Mouse (Mus musculus) lung, embryonic 16.5 days (tissue): ENCODE data around the gene Myh2. TPM values are rescaled to one million over a fixed set of nuclear protein-coding genes. Genes with fewer than 3 reads are reported as not detected.

ENCODE experiments used
- ATAC-seq: fragments of 200-750 bp; cut with Nextera tagmentation; 2 replicates; pipeline ENCODE4 v1.8.0; 2017; ENCODE audit warnings: low read depth, mild to moderate bottlenecking, moderate library complexity
- H3K27ac ChIP-seq: fragments of 300-500 bp; sonication (generic); 2 replicates; pipeline ENCODE4 v1.5.1; 2014; ENCODE audit warnings: mild to moderate bottlenecking, control low read depth, low read length
- H3K27me3 ChIP-seq: fragments of 300-500 bp; sonication (generic); 2 replicates; pipeline ENCODE4 v1.6.1; 2014; ENCODE audit warnings: low read depth, low read length, mixed read lengths; ENCODE audit not compliant: control insufficient read depth, insufficient read depth
- H3K36me3 ChIP-seq: fragments of 300-500 bp; sonication (generic); 2 replicates; pipeline ENCODE4 v1.6.1; 2014; ENCODE audit warnings: low read length; ENCODE audit not compliant: control insufficient read depth, insufficient read depth
- H3K4me1 ChIP-seq: fragments of 300-500 bp; sonication (generic); replicated peaks from 2 replicates; pipeline ENCODE4 v1.6.1; 2014; ENCODE audit warnings: low read length, mixed read lengths; ENCODE audit not compliant: control insufficient read depth, insufficient read depth
- H3K4me2 ChIP-seq: fragments of 300-500 bp; sonication (generic); 2 replicates; pipeline ENCODE4 v1.6.1; 2014; ENCODE audit warnings: low read depth, low read length, control low read depth
- H3K4me3 ChIP-seq: fragments of 300-500 bp; sonication (generic); 2 replicates; pipeline ENCODE4 v1.5.1; 2014; ENCODE audit warnings: mild to moderate bottlenecking, low read length, control low read depth
- H3K9ac ChIP-seq: fragments of 300-500 bp; sonication (generic); 2 replicates; pipeline ENCODE4 v1.6.1; 2014; ENCODE audit warnings: low read length, control low read depth
- H3K9me3 ChIP-seq: fragments of 300-500 bp; sonication (generic); 2 replicates; pipeline ENCODE4 v1.6.1; 2016; ENCODE audit warnings: low read length; ENCODE audit not compliant: control insufficient read depth
- WGBS: fragments of 180-500 bp; shearing (Covaris S2); extraction: QIAGEN DNeasy Blood & Tissue Kit; methylation state at CpG from one replicate; pipeline ENCODE4 v1.1.7; 2014; 5-methylcytosine and 5-hydroxymethylcytosine counted together
- polyA plus RNA-seq: library from polyadenylated mRNA; unstranded; fragments of >200 nt; fragmentation: Nextera tagmentation; extraction: Ambion mirVana; gene quantifications from 2 replicates; pipeline ENCODE4 v1.2.1, GENCODE M21; 2015

The Myh2 gene
- polyA plus RNA-seq, 1 experiment from 2014 or later = not detected

- H3K4me1 ChIP-seq = no peaks in the 10 kb centered on the region
- H3K27ac ChIP-seq = no peak overlapping the region
- no peak for ATAC-seq
- H3K9me3 ChIP-seq = no peaks in the 10 kb centered on the region
- H3K9ac ChIP-seq = no peak overlapping the region
- no peak overlapping the region for H3K4me3 ChIP-seq
- no peaks in the 10 kb centered on the region for H3K27me3 ChIP-seq
- 72% methylated on average over 3 of the region's 3 CpGs for WGBS
- no peaks in the 10 kb centered on the region for H3K36me3 ChIP-seq
- no peak overlapping the region for H3K4me2 ChIP-seq
These were observed 19.7 kb upstream of the Myh2 start for GRCm38 (mm10) chr11:67151159-67151558.

GRCm38 (mm10) chr11:67151651-67152630 lies 18.9 kb upstream of the Myh2 start:
- WGBS = 84% methylated on average over 16 of the region's 16 CpGs
- Histone ChIP-seq H3K4me2 (no peak overlapping the region), H3K27ac (no peak overlapping the region), H3K9ac (no peak overlapping the region), H3K9me3 (no peaks in the 10 kb centered on the region), H3K4me1 (no peaks in the 10 kb centered on the region), H3K4me3 (no peak overlapping the region), H3K27me3 (no peaks in the 10 kb centered on the region), H3K36me3 (no peaks in the 10 kb centered on the region)
- no peak for ATAC-seq

GRCm38 (mm10) chr11:67153123-67153522 lies 17.7 kb upstream of the Myh2 start:
- H3K9me3 ChIP-seq = no peaks in the 10 kb centered on the region
- ATAC-seq = no peak
- H3K4me2 ChIP-seq = no peak overlapping the region
- no peaks in the 10 kb centered on the region for H3K36me3 ChIP-seq
- H3K4me1 ChIP-seq = no peaks in the 10 kb centered on the region
- no peak overlapping the region for H3K27ac ChIP-seq
- no peak overlapping the region for H3K9ac ChIP-seq
- 3% methylated on average over 1 of the region's 1 CpGs for WGBS
- no peaks in the 10 kb centered on the region for H3K27me3 ChIP-seq
- no peak overlapping the region for H3K4me3 ChIP-seq

- Histone ChIP-seq H3K4me3 (no peak overlapping the region), H3K9me3 (no peaks in the 10 kb centered on the region), H3K9ac (no peak overlapping the region), H3K27ac (no peak overlapping the region), H3K27me3 (no peaks in the 10 kb centered on the region), H3K4me2 (no peak overlapping the region), H3K36me3 (no peaks in the 10 kb centered on the region), H3K4me1 (no peaks in the 10 kb centered on the region)
- WGBS = 59% methylated on average over 1 of the region's 1 CpGs
- ATAC-seq = no peak
These were observed 17.0 kb upstream of the Myh2 start for GRCm38 (mm10) chr11:67153843-67154242.

GRCm38 (mm10) chr11:67155650-67156049 lies 15.2 kb upstream of the Myh2 start:
- H3K36me3 ChIP-seq = no peaks in the 10 kb centered on the region
- no peaks in the 10 kb centered on the region for H3K9me3 ChIP-seq
- H3K4me3 ChIP-seq = no peak overlapping the region
- H3K4me1 ChIP-seq = no peaks in the 10 kb centered on the region
- no peak overlapping the region for H3K4me2 ChIP-seq
- WGBS = 83% methylated on average over 2 of the region's 2 CpGs
- no peak overlapping the region for H3K9ac ChIP-seq
- ATAC-seq = no peak
- no peak overlapping the region for H3K27ac ChIP-seq
- no peaks in the 10 kb centered on the region for H3K27me3 ChIP-seq

GRCm38 (mm10) chr11:67160131-67160530 lies 10.7 kb upstream of the Myh2 start:
- no peak overlapping the region for H3K4me2 ChIP-seq
- 85% methylated on average over 3 of the region's 3 CpGs for WGBS
- no peaks in the 10 kb centered on the region for H3K4me1 ChIP-seq
- H3K9ac ChIP-seq = no peak overlapping the region
- no peak for ATAC-seq
- no peaks in the 10 kb centered on the region for H3K27me3 ChIP-seq
- H3K9me3 ChIP-seq = no peaks in the 10 kb centered on the region
- no peak overlapping the region for H3K4me3 ChIP-seq
- no peaks in the 10 kb centered on the region for H3K36me3 ChIP-seq
- H3K27ac ChIP-seq = no peak overlapping the region

- no peak overlapping the region for H3K9ac ChIP-seq
These were observed 7.1 kb upstream of the Myh2 start for GRCm38 (mm10) chr11:67163701-67164100.

GRCm38 (mm10) chr11:67164851-67165250 lies 6.0 kb upstream of the Myh2 start:
- Histone ChIP-seq H3K9me3 (no peaks in the 10 kb centered on the region), H3K4me2 (no peak overlapping the region), H3K4me3 (no peak overlapping the region), H3K9ac (no peak overlapping the region), H3K27me3 (no peaks in the 10 kb centered on the region), H3K27ac (no peak overlapping the region), H3K4me1 (no peaks in the 10 kb centered on the region), H3K36me3 (no peaks in the 10 kb centered on the region)
- ATAC-seq = no peak
- WGBS = 57% methylated on average over 5 of the region's 5 CpGs

More at GRCm38 (mm10) chr11:67163701-67164100, 7.1 kb upstream of the Myh2 start:
- H3K27me3 ChIP-seq = no peaks in the 10 kb centered on the region
- no peak overlapping the region for H3K4me3 ChIP-seq
- H3K36me3 ChIP-seq = no peaks in the 10 kb centered on the region
- no peak overlapping the region for H3K27ac ChIP-seq
- no peaks in the 10 kb centered on the region for H3K4me1 ChIP-seq
- WGBS = 71% methylated on average over 4 of the region's 4 CpGs
- ATAC-seq = no peak
- no peaks in the 10 kb centered on the region for H3K9me3 ChIP-seq
- H3K4me2 ChIP-seq = no peak overlapping the region

GRCm38 (mm10) chr11:67169301-67169700 lies 1.5 kb upstream of the Myh2 start:
- H3K4me3 ChIP-seq = no peak overlapping the region
- H3K9me3 ChIP-seq = no peaks in the 10 kb centered on the region
- H3K9ac ChIP-seq = no peak overlapping the region
- no peaks in the 10 kb centered on the region for H3K27me3 ChIP-seq
- no peak overlapping the region for H3K27ac ChIP-seq
- no peak overlapping the region for H3K4me2 ChIP-seq
- no peaks in the 10 kb centered on the region for H3K4me1 ChIP-seq
- 53% methylated on average over 5 of the region's 5 CpGs for WGBS
- ATAC-seq = no peak
- no peaks in the 10 kb centered on the region for H3K36me3 ChIP-seq
